Mouse (Mus musculus): ENCODE measurements around the gene Aagab.

Gene Aagab

GRCm38 (mm10) chr9:63678076-63678475 is 75.6 kb downstream of the Aagab start:
- DNase-seq = no peak

DNA sequence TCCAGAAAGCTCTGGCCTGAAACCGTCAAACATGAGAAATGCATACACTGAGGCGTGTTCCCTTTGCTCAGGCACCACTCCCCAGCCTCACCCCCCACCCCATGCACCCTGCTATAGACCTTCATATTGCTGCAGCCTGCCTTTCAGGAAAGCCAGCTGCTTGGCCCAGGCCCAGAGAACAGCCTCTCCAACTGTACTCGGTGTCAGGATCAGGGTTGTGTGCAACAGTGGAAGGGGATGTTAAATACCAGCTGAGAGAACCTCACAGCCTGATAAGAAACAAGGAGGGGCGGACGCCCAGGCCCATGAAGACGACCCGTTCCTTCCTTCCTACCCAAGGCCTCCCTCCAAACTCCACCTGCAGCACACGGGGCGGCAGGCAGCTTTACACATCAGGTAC is 79.8 kb downstream of the Aagab start:
- DNase-seq = no peak

DNA sequence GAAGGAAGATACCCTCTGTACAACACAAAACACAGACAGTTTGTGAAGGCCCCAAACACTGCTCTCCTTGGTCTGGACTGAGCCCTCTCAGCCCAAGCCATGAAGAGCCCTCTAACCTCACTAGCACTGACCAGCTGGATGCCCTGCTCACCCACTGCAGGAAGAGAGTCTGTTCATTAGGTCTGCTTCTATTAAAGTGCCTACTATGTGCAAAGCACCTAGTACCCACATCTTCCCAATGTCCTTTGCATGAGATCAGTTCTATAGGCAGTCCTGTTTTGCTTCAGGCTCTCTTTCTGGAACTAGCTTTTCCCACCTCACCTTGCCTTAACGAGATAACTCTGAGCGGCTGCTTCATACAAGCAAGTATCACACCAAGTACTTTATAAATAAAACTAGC is 80.5 kb downstream of the Aagab start:
- no peak for DNase-seq

DNA sequence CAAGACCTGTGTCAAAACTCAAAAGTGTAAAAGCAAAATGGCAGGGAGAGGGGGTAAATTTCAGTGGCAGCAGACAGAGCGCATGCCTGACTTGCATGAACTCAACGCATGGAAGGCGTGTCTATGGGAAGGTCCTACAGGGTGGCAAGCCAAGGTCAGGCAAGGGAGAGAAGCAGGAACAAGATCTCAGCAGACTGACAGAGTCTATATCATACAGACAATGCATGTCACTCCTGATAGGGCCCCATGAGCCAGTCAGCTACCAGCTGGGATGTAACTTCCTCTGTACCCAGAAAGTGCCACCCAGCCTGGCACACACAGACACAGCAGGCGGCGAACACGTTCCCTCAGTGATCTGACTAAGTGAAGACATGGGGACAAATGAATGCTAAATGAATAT is 81.8 kb downstream of the Aagab start:
- no peak for DNase-seq

GRCm38 (mm10) chr9:63685352-63685751 is 82.9 kb downstream of the Aagab start:
- no peak for DNase-seq

DNA sequence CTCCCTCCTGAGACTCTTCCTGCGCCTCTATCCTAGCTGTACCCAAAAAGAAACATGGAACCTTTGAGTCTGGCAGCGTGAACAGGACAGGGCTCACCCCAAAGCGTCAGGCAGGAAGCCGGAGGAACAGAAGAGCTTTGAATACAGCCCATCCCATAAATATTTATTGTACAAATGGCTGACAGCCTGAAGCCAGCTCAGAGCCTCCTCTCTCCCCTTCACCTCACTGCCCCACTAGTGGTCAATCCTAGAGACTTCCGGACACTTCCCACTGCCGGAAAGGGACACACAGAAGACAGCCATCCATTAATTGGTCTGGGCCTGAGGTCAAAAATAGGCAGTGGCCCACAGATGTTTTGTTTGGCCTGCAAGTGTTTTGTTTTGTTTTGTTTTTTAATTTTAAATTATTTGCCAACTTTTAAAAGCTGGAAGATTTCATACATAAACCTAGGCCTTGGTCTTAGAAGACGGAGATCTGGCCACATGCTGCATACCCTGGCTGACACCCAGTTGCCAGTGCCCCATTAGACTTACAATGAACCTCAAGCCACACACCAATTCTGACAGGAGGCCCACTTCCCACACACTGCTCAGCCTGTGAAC is 85.1 kb downstream of the Aagab start:
- no peak for DNase-seq

DNA sequence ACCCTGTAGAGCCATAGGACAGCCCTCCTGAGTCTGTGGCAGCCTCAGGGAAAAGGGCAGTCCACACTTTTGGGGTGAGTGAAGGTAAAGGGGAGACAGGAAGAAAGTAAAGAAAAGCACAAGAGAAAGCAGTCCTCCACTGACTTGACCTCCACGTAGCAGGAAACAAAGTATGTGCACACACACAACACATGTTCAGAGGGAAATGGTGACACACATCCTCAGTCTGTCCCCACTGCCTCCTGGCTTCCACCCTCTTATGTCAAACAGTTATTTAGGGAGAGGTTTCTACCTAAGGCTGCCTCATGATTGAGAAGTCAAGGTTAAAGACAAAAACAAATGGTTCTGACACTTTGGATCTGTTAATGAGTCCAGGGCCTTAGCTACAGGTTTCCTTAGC is 88.1 kb downstream of the Aagab start:
- DNase-seq = no peak

DNA sequence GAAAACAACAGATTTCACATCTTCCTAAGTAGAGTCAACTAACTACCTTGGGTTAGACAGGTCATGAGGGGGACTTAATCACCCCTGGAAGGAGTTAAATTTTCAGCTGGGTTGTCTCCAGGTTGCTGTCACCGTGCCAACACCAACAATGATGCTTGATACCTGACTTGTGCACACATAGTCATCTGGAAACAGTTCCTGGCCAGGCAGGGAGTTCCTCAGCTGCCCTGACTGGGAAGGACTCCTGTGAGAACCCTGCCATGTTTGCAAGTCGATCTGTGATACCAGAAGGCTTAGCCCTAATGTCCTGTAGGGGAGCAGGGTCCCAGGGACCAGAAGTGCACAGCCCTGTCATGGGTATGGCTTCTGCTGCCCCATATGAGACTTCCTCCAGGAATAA is 89.5 kb downstream of the Aagab start:
- DNase-seq = no peak
